Mouse (Mus musculus): ENCODE measurements around the gene Rab11b. TPM values are rescaled to one million over a fixed set of nuclear protein-coding genes. Genes with fewer than 3 reads are reported as not detected.

Rab11b gene
- polyA plus RNA-seq, 1 experiment from 2014 or later = 117 TPM

DNA sequence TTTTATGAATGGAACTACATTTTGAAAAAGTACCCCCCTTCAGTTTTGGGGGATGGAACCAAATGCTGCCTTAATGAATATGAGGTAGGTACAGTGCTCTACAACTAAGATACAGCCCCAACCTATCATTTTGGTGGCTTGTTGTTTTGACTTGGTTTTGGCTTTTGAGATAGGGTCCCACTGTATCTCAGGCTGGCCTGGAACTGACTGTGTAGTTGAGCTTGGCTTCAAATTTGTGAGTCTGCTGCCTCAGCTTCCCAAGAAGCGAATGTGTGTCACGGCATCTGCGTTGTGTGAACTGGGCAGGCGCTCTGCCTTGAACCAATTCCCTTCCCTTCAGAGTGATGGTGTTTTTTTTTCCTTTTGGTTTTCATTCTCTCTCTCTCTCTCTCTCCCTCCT is 11.3 kb upstream of the Rab11b start:
- DNase-seq (no peak), ATAC-seq (ENCODE audit: low read depth) (no peak)
- Histone ChIP-seq H3K9ac (no peak overlapping the region), H3K4me1 (replicated peaks) (peaks cover 10% of the 10 kb centered on the region), H3K27me3 (no peaks in the 10 kb centered on the region; the same call in 1 of the 2 replicates), H3K36me3 (peaks cover 20% of the 10 kb centered on the region), H3K9me3 (replicated peaks) (no peaks in the 10 kb centered on the region), H3K4me2 (no peak overlapping the region), H3K27ac (no peak overlapping the region), H3K4me3 (replicated peaks) (no peak overlapping the region)
- 77% methylated on average over 4 of the region's 4 CpGs for WGBS (ENCODE audit: insufficient replicate concordance)

DNA sequence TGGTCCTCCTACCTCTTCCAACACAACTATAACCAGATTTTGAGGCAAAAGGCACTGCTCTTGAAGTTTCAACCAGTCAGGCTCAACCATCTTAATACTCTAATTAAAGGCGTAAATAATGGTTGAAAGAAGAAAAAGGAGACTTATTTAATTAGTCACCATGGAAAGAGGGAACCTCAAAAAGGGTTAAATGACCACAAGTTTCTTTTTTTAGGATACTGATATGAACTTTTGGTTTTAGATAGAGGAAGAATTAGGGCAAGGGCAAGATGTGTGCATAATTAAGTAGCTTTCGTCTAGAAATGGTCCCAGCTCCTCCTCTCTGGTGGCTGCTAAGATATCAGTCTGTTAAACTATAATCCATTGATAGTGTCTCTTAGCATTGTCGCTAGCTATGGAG is 6.1 kb upstream of the Rab11b start:
- DNase-seq (no peak), ATAC-seq (ENCODE audit: low read depth) (no peak)
- Histone ChIP-seq H3K27ac (no peak overlapping the region), H3K36me3 (no peaks in the 10 kb centered on the region), H3K9me3 (replicated peaks) (no peaks in the 10 kb centered on the region), H3K4me1 (replicated peaks) (0 out of 2 replicates have a peak, but pooled peaks cover 4% of the 10 kb centered on the region), H3K9ac (no peak overlapping the region), H3K4me2 (no peak overlapping the region), H3K27me3 (no peaks in the 10 kb centered on the region; the same call in 1 of the 2 replicates), H3K4me3 (replicated peaks) (no peak overlapping the region)
- 41% methylated on average over 3 of the region's 3 CpGs for WGBS (ENCODE audit: insufficient replicate concordance)

- Histone ChIP-seq H3K27ac (peak overlapping the region; percentile 99), H3K4me2 (peak overlapping the region; percentile 83), H3K4me1 (replicated peaks) (peaks cover 50% of the 10 kb centered on the region), H3K36me3 (peaks cover 25% of the 10 kb centered on the region), H3K4me3 (replicated peaks) (peak overlapping the region; percentile 84), H3K9ac (peak overlapping the region; percentile 94), H3K27me3 (no peaks in the 10 kb centered on the region), H3K9me3 (replicated peaks) (no peaks in the 10 kb centered on the region)
- ATAC-seq (ENCODE audit: low read depth) (peak; percentile 76), DNase-seq (peak; percentile 97)
- WGBS (ENCODE audit: insufficient replicate concordance) = under 1% methylated on average over 38 of the region's 38 CpGs
Observed at GRCm38 (mm10) chr17:33759767-33760254, 519 bp downstream of the Rab11b start.

GRCm38 (mm10) chr17:33757231-33757630 is 3.1 kb downstream of the Rab11b start:
- 0 out of 2 replicates have a peak overlapping the region, but pooled peaks have one; percentile 1 for H3K4me3 ChIP-seq (replicated peaks)
- H3K9me3 ChIP-seq (replicated peaks) = no peaks in the 10 kb centered on the region
- WGBS (ENCODE audit: insufficient replicate concordance) = 55% methylated on average over 4 of the region's 4 CpGs
- DNase-seq (no peak), ATAC-seq (ENCODE audit: low read depth) (no peak)
- H3K4me2 ChIP-seq = peak overlapping the region; percentile 83; the same call in 1 of the 2 replicates
- peaks cover 25% of the 10 kb centered on the region for H3K36me3 ChIP-seq
- H3K27ac ChIP-seq = peak overlapping the region; percentile 37
- no peaks in the 10 kb centered on the region for H3K27me3 ChIP-seq
- peak overlapping the region; percentile 44; the same call in 1 of the 2 replicates for H3K9ac ChIP-seq
- peaks cover 63% of the 10 kb centered on the region for H3K4me1 ChIP-seq (replicated peaks)

DNA sequence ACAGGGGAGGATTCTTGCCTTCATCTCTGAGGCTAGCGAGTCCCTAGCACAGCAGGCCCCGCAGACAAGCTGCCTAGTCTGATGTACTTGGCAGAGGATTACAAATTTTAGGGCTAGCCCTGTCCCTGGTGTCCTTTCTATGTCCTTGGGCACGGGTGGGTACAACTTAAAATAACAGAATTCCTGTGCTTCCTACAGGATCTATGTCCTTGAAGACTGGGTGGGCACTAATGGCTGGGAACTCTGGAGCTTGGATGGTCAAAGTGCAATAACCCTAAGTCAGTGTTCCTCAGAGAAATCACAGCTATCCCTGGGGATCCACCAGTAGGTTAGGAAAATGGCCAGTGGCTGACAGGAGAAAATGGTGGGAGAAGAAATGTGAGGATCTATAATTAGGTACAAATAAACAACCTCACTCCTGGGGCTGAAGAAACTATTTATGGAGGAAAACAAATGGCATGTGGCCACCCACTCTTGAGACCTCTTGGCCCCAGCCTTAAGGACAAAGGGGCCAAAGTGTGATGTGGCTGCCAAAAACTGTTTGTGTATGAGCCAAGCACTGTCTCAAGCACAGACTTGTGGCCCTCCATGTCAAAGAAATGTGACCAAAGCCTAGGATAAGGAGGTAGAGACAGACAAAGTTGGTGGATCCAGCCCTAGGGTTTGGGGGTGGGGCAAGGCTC is 4.1 kb downstream of the Rab11b start:
- Histone ChIP-seq H3K4me3 (replicated peaks) (no peak overlapping the region), H3K36me3 (peaks cover 33% of the 10 kb centered on the region), H3K4me1 (replicated peaks) (peaks cover 67% of the 10 kb centered on the region), H3K27ac (no peak overlapping the region), H3K27me3 (no peaks in the 10 kb centered on the region), H3K4me2 (0 out of 2 replicates have a peak overlapping the region, but pooled peaks have one; percentile 83), H3K9me3 (replicated peaks) (no peaks in the 10 kb centered on the region), H3K9ac (no peak overlapping the region)
- ATAC-seq (ENCODE audit: low read depth) (no peak), DNase-seq (no peak)
- WGBS (ENCODE audit: insufficient replicate concordance) = 85% methylated on average over 3 of the region's 3 CpGs

GRCm38 (mm10) chr17:33755418-33756107 is 4.8 kb downstream of the Rab11b start:
- Histone ChIP-seq H3K9ac (0 out of 2 replicates have a peak overlapping the region, but pooled peaks have one; percentile 16), H3K27ac (no peak overlapping the region; the same call in 1 of the 2 replicates), H3K4me3 (replicated peaks) (no peak overlapping the region), H3K27me3 (no peaks in the 10 kb centered on the region), H3K4me1 (replicated peaks) (peaks cover 66% of the 10 kb centered on the region), H3K36me3 (peaks cover 40% of the 10 kb centered on the region), H3K4me2 (no peak overlapping the region), H3K9me3 (replicated peaks) (no peaks in the 10 kb centered on the region)
- ATAC-seq (ENCODE audit: low read depth) (no peak), DNase-seq (no peak)
- WGBS (ENCODE audit: insufficient replicate concordance) = 82% methylated on average over 10 of the region's 10 CpGs

DNA sequence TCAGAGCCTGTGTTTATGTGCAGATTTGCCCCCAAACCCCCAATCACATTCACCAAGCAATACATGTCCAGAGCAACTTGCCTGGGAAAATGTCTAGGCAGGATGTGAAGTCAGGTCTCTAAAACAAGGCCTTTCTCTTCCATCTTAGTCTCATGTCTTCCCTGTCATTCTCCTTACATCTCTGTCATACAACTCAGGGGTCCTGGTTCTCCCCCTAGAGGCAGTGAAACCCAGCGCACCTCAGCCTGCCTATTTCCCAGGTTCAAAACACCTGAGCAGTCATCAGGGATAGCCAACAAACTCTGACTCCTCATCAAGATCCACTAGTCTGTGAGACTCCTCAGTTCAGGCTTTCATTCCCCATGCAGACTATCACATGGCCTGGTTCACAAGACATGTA is 5.7 kb downstream of the Rab11b start:
- no peak for ATAC-seq (ENCODE audit: low read depth)
- H3K36me3 ChIP-seq = peaks cover 49% of the 10 kb centered on the region
- H3K4me1 ChIP-seq (replicated peaks) = peaks cover 66% of the 10 kb centered on the region
- 52% methylated on average over 1 of the region's 1 CpGs for WGBS (ENCODE audit: insufficient replicate concordance)
- H3K4me3 ChIP-seq (replicated peaks) = no peak overlapping the region
- no peaks in the 10 kb centered on the region for H3K9me3 ChIP-seq (replicated peaks)
- no peak overlapping the region for H3K27ac ChIP-seq
- DNase-seq = no peak
- H3K9ac ChIP-seq = no peak overlapping the region
- H3K27me3 ChIP-seq = no peaks in the 10 kb centered on the region
- H3K4me2 ChIP-seq = no peak overlapping the region

- peaks cover 45% of the 10 kb centered on the region for H3K4me1 ChIP-seq (replicated peaks)
- H3K9me3 ChIP-seq (replicated peaks) = no peaks in the 10 kb centered on the region
- H3K4me3 ChIP-seq (replicated peaks) = no peak overlapping the region
- 90% methylated on average over 2 of the region's 2 CpGs for WGBS (ENCODE audit: insufficient replicate concordance)
- H3K27ac ChIP-seq = no peak overlapping the region
- H3K9ac ChIP-seq = no peak overlapping the region
- no peak for DNase-seq
- no peak for ATAC-seq (ENCODE audit: low read depth)
- no peaks in the 10 kb centered on the region for H3K27me3 ChIP-seq
- peaks cover 55% of the 10 kb centered on the region for H3K36me3 ChIP-seq
- no peak overlapping the region for H3K4me2 ChIP-seq
Observed at GRCm38 (mm10) chr17:33752297-33752696, 8.0 kb downstream of the Rab11b start.

DNA sequence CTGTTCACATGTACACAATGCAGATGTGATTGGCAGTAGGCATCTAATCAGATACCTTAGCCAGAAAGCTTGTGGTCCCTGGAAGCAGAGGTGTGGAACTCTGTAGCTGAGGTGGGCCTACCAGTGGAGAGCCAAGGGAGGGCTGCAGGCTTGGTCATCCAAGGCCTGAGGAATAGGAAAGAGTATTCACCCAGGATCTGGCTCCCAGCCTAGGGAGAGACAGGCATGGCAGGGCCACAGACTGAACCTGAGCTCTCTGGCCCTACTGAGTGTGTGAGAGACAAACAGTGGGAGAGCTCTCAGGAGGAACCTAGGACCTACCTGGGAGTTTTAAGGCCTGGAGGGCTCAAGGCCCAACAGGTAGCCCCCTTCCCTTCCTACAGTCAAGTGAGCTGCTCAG is 9.1 kb downstream of the Rab11b start:
- DNase-seq = no peak
- Histone ChIP-seq H3K4me1 (replicated peaks) (peaks cover 37% of the 10 kb centered on the region), H3K27ac (no peak overlapping the region; the same call in 1 of the 2 replicates), H3K27me3 (no peaks in the 10 kb centered on the region), H3K9me3 (replicated peaks) (no peaks in the 10 kb centered on the region), H3K36me3 (peaks cover 55% of the 10 kb centered on the region), H3K4me3 (replicated peaks) (no peak overlapping the region), H3K9ac (no peak overlapping the region), H3K4me2 (no peak overlapping the region)
- ATAC-seq (ENCODE audit: low read depth) = no peak

GRCm38 (mm10) chr17:33749451-33749850 is 10.9 kb downstream of the Rab11b start:
- WGBS (ENCODE audit: insufficient replicate concordance) = 92% methylated on average over 5 of the region's 5 CpGs
- no peak overlapping the region for H3K4me3 ChIP-seq (replicated peaks)
- no peaks in the 10 kb centered on the region for H3K27me3 ChIP-seq
- DNase-seq (no peak), ATAC-seq (ENCODE audit: low read depth) (no peak)
- no peak overlapping the region for H3K9ac ChIP-seq
- peaks cover 65% of the 10 kb centered on the region for H3K36me3 ChIP-seq
- H3K4me1 ChIP-seq (replicated peaks) = peaks cover 27% of the 10 kb centered on the region
- no peak overlapping the region for H3K27ac ChIP-seq
- no peak overlapping the region for H3K4me2 ChIP-seq
- H3K9me3 ChIP-seq (replicated peaks) = no peaks in the 10 kb centered on the region

GRCm38 (mm10) chr17:33746011-33746410 is 14.3 kb downstream of the Rab11b start:
- DNase-seq = peak; percentile 29

More at GRCm38 (mm10) chr17:33746011-33746410, 14.3 kb downstream of the Rab11b start:
- H3K36me3 ChIP-seq = peaks cover 55% of the 10 kb centered on the region
- no peak overlapping the region; the same call in 1 of the 2 replicates for H3K27ac ChIP-seq
- H3K4me3 ChIP-seq (replicated peaks) = no peak overlapping the region
- H3K4me1 ChIP-seq (replicated peaks) = peaks cover 11% of the 10 kb centered on the region
- H3K27me3 ChIP-seq = no peaks in the 10 kb centered on the region
- WGBS (ENCODE audit: insufficient replicate concordance) = 53% methylated on average over 2 of the region's 2 CpGs
- no peak overlapping the region for H3K9ac ChIP-seq
- no peak overlapping the region for H3K4me2 ChIP-seq
- ATAC-seq (ENCODE audit: low read depth) = peak; percentile 62; the same call in 1 of the 2 replicates
- no peaks in the 10 kb centered on the region for H3K9me3 ChIP-seq (replicated peaks)

All from liver, embryonic 13.5 days (tissue).